Mouse (Mus musculus) hindbrain, postnatal 0 days (tissue): Measurements from ENCODE around the gene Arpc5. TPM values are rescaled to one million over a fixed set of nuclear protein-coding genes. Genes with fewer than 3 reads are reported as not detected.

Source experiments
- ATAC-seq: fragments of 200-750 bp; cut with Nextera tagmentation; 2 replicates; pipeline ENCODE4 v1.8.0; 2017; ENCODE audit warnings: mild to moderate bottlenecking, moderate TSS enrichment, moderate library complexity
- DNase-seq: peaks from one replicate; pipeline ENCODE4 v3.0.0-alpha.2; 2015; ENCODE audit warnings: low spot score
- H3K27ac ChIP-seq: fragments of 300-500 bp; sonication (generic); 2 replicates; pipeline ENCODE4 v1.5.1; 2014; ENCODE audit warnings: mild to moderate bottlenecking
- H3K27me3 ChIP-seq: fragments of 300-500 bp; sonication (generic); 2 replicates; pipeline ENCODE4 v1.6.1; 2014; ENCODE audit warnings: low read length, mixed read lengths; ENCODE audit not compliant: insufficient read depth
- H3K36me3 ChIP-seq: fragments of 300-500 bp; sonication (generic); 2 replicates; pipeline ENCODE4 v1.6.1; 2014; ENCODE audit warnings: low read length, mixed read lengths; ENCODE audit not compliant: insufficient read depth
- H3K4me1 ChIP-seq: fragments of 300-500 bp; sonication (generic); 2 replicates; pipeline ENCODE4 v1.6.1; 2014; ENCODE audit warnings: antibody characterized with exemption, low read length, mixed read lengths; ENCODE audit not compliant: insufficient read depth
- H3K4me2 ChIP-seq: fragments of 300-500 bp; sonication (generic); 2 replicates; pipeline ENCODE4 v1.6.1; 2014; ENCODE audit warnings: low read depth, mild to moderate bottlenecking, low read length, moderate library complexity, mixed read lengths
- H3K4me3 ChIP-seq: fragments of 300-500 bp; sonication (generic); 2 replicates; pipeline ENCODE4 v1.5.1; 2014; ENCODE audit warnings: low read length
- H3K9ac ChIP-seq: fragments of 300-500 bp; sonication (generic); replicated peaks from 2 replicates; pipeline ENCODE4 v1.6.1; 2014; ENCODE audit warnings: mild to moderate bottlenecking, low read length, moderate library complexity, mixed read lengths
- H3K9me3 ChIP-seq: fragments of 300-500 bp; sonication (generic); 2 replicates; pipeline ENCODE4 v1.6.1; 2016; ENCODE audit warnings: low read length, mixed read lengths
- CTCF ChIP-seq: IDR thresholded peaks from 2 replicates; pipeline ENCODE4 v1.5.1; 2016; ENCODE audit warnings: antibody characterized with exemption, control low read depth, low read depth
- WGBS: fragments of 180-500 bp; shearing (Covaris S2); extraction: QIAGEN DNeasy Blood & Tissue Kit; methylation state at CpG from one replicate; pipeline ENCODE4 v1.1.7; 2014; 5-methylcytosine and 5-hydroxymethylcytosine counted together
- polyA plus RNA-seq: library from polyadenylated mRNA; unstranded; fragments of >200 nt; fragmentation: Nextera tagmentation; extraction: Ambion mirVana; gene quantifications from 2 replicates; pipeline ENCODE4 v1.2.1, GENCODE M21; 2015
- total RNA-seq: library from RNA; depleted of rRNA; stranded (reverse); fragments of >200 nt; gene quantifications from 2 replicates; pipeline ENCODE4 v1.2.3, GENCODE M21; 2014

Arpc5 gene
- total and polyA plus RNA-seq, 2 experiments from 2014 or later: 118 to 319 TPM

- TF ChIP-seq CTCF: no peak
- H3K4me1 ChIP-seq: no peaks in the 10 kb centered on the region
- no peak overlapping the region for H3K27ac ChIP-seq
- no peaks in the 10 kb centered on the region for H3K9me3 ChIP-seq
- no peaks in the 10 kb centered on the region for H3K36me3 ChIP-seq
- H3K9ac ChIP-seq: no peak overlapping the region
- no peak overlapping the region for H3K4me2 ChIP-seq
- 40% methylated on average over 4 of the region's 4 CpGs for WGBS
- no peaks in the 10 kb centered on the region for H3K27me3 ChIP-seq
- DNase-seq (no peak), ATAC-seq (no peak)
- no peak overlapping the region for H3K4me3 ChIP-seq
Observed at GRCm38 (mm10) chr1:152791269-152791668, 24.9 kb downstream of the Arpc5 start.

DNA sequence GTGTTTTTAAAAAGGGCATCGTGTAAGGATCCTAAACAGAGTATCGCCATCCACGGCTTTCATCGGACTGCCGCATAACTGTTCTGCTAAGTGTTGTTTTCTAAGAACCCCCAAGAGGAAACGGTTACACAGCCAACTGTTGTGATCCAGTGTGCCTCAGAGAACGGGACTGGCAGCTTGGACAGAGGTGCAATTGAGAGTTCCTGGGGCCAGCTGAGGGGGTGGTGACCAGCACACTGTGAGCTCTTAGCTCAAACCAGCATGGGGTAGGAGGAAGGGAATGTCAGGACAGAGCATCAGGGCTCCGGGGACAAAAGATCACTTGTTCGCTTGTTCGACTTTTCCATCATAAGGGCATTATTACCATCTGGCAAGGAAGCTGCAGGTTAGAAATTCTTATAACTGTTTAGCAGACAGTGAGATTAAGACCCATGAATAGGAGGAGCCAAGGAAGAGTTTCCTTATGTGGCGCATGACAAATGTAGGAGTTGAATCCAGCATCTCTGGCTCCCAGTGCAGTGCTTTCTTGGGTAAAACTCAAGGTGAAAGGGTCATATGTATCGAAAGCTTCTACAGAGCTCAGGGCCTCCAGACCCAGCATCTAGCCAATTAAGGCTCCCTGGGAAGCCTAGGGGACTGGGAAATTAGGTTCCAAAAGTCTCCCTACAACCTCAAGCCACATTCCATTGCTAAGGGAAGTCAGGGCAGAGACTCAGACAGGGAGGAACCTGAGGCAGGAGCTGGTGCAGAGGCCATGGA lies 26.6 kb downstream of the Arpc5 start:
- ATAC-seq: peak; percentile 83

DNA sequence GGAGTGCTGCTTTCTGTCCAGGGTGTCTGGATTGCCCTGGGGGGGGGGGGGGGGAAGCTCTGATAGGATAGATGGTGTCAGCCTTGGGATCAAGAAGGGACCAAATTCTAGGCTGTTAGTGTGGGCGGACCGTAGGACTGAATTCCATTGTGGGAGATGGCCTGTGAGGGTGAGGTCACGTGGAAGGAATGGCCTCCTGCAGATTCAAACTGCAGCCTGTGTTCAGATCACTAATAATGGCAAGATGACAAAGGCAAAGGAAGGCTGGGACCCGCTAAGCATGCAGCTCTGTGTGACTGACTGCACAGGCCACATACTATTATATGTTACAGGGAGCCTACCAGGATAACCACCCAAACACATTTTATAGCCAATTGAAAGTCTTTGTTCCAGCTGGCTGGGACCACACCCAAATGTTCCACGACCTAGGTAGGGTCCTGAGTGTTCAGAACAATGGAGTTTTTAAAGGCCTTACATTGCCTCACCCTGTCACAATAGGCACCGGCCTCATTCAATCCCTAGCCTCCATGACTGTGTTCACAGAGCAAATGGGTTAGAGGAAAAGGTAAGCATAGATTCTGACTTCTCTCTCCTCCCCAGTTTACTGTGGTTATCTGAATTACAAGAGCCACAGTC lies 27.3 kb downstream of the Arpc5 start:
- TF ChIP-seq CTCF: no peak
- ATAC-seq (no peak), DNase-seq (no peak)
- Histone ChIP-seq H3K27me3 (no peaks in the 10 kb centered on the region), H3K9ac (no peak overlapping the region), H3K4me3 (no peak overlapping the region), H3K27ac (peak overlapping the region; percentile 38; the same call in 1 of the 2 replicates), H3K4me1 (no peaks in the 10 kb centered on the region), H3K36me3 (no peaks in the 10 kb centered on the region), H3K4me2 (no peak overlapping the region), H3K9me3 (no peaks in the 10 kb centered on the region)
- WGBS: 32% methylated on average over 6 of the region's 6 CpGs

More for the DNA sequence above, 26.6 kb downstream of the Arpc5 start:
- Histone ChIP-seq H3K27ac (peak overlapping the region; percentile 38; the same call in 1 of the 2 replicates), H3K4me1 (no peaks in the 10 kb centered on the region), H3K36me3 (no peaks in the 10 kb centered on the region), H3K4me2 (no peak overlapping the region), H3K9ac (no peak overlapping the region), H3K4me3 (no peak overlapping the region), H3K27me3 (no peaks in the 10 kb centered on the region), H3K9me3 (no peaks in the 10 kb centered on the region)
- TF ChIP-seq CTCF: no peak
- peak; percentile 59 for DNase-seq
- WGBS: 15% methylated on average over 12 of the region's 12 CpGs

DNA sequence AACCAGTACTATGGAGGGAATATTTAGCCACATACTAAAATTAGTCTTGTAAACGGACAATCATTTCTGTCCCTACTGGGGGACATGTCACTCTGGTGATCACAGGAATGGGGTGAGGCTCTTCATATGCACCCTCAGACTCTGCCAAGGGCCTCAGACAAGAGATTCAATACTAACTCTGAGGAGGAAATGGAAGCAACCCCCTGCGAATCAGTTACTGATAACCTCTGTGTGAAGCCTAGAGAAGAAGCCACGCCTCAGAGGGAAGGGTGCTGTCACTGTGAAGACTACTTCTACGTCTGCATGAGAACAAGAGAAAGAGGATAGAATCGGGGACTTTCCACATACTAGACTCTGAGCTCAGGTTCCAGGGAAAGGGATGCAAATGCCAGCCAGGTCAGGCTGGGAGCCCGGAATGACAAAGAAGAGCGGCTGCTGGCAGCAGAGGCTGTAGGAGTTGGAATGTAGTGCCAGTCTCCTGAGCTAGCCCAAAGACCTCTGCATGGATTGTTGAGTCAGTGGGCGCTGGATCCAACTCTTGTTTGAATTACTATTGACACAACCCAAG lies 29.4 kb downstream of the Arpc5 start:
- H3K36me3 ChIP-seq: no peaks in the 10 kb centered on the region
- no peak for DNase-seq
- TF ChIP-seq CTCF: no peak
- ATAC-seq: no peak
- WGBS: 66% methylated on average over 8 of the region's 8 CpGs
- no peak overlapping the region for H3K9ac ChIP-seq
- H3K4me2 ChIP-seq: no peak overlapping the region
- H3K4me3 ChIP-seq: no peak overlapping the region
- no peaks in the 10 kb centered on the region for H3K9me3 ChIP-seq
- H3K4me1 ChIP-seq: no peaks in the 10 kb centered on the region
- H3K27me3 ChIP-seq: no peaks in the 10 kb centered on the region
- H3K27ac ChIP-seq: no peak overlapping the region

GRCm38 (mm10) chr1:152796683-152797263 lies 30.4 kb downstream of the Arpc5 start:
- Histone ChIP-seq H3K9ac (no peak overlapping the region), H3K4me3 (no peak overlapping the region), H3K27me3 (no peaks in the 10 kb centered on the region), H3K36me3 (no peaks in the 10 kb centered on the region), H3K4me1 (no peaks in the 10 kb centered on the region), H3K4me2 (no peak overlapping the region), H3K27ac (no peak overlapping the region), H3K9me3 (no peaks in the 10 kb centered on the region)
- 82% methylated on average over 8 of the region's 8 CpGs for WGBS
- no peak for DNase-seq
- no peak for ATAC-seq
- no peak for TF ChIP-seq CTCF

DNA sequence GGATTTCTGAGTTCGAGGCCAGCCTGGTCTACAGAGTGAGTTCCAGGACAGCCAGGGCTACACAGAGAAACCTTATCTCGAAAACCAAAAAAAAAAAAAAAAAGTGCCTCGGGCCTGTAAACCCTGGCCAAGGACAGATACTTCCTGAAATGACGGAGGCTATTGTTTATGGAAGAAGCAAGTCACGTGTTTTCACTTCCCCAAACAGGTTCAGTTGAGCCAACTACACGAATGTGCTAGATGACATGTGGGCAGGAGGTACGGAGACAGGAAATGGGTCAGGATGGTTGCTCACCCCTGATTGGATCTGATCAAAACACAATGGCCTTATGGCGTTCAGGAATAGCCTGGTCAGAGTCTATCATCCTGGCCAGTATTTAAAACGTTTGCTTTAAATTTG lies 31.8 kb downstream of the Arpc5 start:
- DNase-seq: no peak
- H3K36me3 ChIP-seq: no peaks in the 10 kb centered on the region
- H3K27me3 ChIP-seq: no peaks in the 10 kb centered on the region
- H3K4me2 ChIP-seq: no peak overlapping the region
- no peak overlapping the region for H3K4me3 ChIP-seq
- H3K4me1 ChIP-seq: no peaks in the 10 kb centered on the region
- no peak for TF ChIP-seq CTCF
- no peak overlapping the region for H3K9ac ChIP-seq
- no peak overlapping the region for H3K27ac ChIP-seq
- no peak for ATAC-seq
- WGBS: 76% methylated on average over 8 of the region's 9 CpGs
- no peaks in the 10 kb centered on the region for H3K9me3 ChIP-seq
